Mouse (Mus musculus) left cerebral cortex, adult 2 months (tissue): ENCODE data around the gene Capn12. TPM values are rescaled to one million over a fixed set of nuclear protein-coding genes. Genes with fewer than 3 reads are reported as not detected.

Experiments used
- DNase-seq, 2 experiments: peaks; one replicate each; pipeline ENCODE4 v3.0.0; 2021 to 2022; ENCODE audit warnings: low spot score in 2 of 2, mixed read lengths in 1 of 2; ENCODE audit errors: extremely low spot score in 1 of 2
- H3K27ac ChIP-seq: fragments of 200-600 bp; 2 replicates; pipeline ENCODE4 v1.8.1; 2022
- H3K4me3 ChIP-seq: fragments of 200-600 bp; 2 replicates; pipeline ENCODE4 v1.8.1; 2022
- CTCF ChIP-seq: fragments of 200-600 bp; IDR thresholded peaks from 2 replicates; pipeline ENCODE4 v1.8.1; 2022; ENCODE audit warnings: antibody characterized with exemption, mild to moderate bottlenecking, moderate library complexity
- intact Hi-C: fragments of 180-260 bp; cut with DNase I; formaldehyde crosslinking; loops from one replicate; pipeline ENCODE4 v1.15.1; 2025
- total RNA-seq, 2 experiments: library from RNA; stranded (reverse); gene quantifications; 2 replicates each; pipeline ENCODE4 v1.2.3; 2021

The Capn12 gene
- total RNA-seq, 2 experiments from 2014 or later: 1.5 to 2.0 TPM

DNA sequence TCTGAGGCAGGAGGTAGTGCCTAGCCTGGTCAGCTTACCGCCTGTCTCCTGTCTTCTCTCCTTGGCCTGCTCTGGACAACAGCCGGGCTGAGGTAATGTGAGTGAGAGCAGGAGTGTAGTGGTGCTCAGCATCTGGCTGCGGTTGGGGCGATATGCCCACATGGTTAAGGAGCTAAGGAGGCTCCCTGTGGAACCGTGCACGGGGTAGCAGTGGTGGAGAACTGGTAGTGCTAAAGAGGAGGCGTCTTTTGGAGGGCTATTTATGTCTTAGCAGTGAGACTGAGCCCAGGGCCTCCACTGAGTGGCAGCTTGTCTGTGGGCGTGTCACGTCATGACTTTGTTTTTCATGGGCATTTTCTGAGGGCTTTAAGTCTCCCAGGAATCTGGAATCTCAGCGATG is 22.6 kb downstream of the Capn12 start:
- Histone ChIP-seq H3K4me3 (no peak overlapping the region), H3K27ac (peak overlapping the region; percentile 90)
- TF ChIP-seq CTCF: no peak
- peak; percentile 65 to 79 for DNase-seq
- intact Hi-C loops: loop anchor here (1.0 to 2.0 kb wide), 3 partner anchors 19 to 79 kb away; partner anchors contain the start of gene Ech1

DNA sequence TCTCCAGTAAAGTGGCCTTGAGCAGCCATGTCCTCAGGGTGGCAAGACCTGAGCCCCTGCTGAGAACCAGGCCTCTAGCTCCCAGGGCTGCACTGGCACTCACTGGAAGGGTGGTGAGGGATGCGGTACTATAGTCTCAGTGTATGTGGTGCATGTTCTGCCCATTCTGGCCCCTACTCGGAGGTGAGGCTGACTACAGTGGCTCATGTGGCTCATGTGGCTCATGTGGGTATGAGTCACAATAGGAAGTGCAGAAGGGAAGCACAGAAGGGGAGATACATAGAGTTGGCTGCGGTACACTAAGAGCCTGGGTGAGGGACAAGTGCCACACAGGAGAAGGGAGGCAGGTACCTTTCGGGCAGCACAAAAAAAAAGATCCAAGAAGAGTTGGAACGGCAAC is 26.0 kb downstream of the Capn12 start:
- intact Hi-C loops: no loop called here
- DNase-seq: no peak
- Histone ChIP-seq H3K27ac (peak overlapping the region; percentile 26), H3K4me3 (no peak overlapping the region)
- TF ChIP-seq CTCF: no peak

DNA sequence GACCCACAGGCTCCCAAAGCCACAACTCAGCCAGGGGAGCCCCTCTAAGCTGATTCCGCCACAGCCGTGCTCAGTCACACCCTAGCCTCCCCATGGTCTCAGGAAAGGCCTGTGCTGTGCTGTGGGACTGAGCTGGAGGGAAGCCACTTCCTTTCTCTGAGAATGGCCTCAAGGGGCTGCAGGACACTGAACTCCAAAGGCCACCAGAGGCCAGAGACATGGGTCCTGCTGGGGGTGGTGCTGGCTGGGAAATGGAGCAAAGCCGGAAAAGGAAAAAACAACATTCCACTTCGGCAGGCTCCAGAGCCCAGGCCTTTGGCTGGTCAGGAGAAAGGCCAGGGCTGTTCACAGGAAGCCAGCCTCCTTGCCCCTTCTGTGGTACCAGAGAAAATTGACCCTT is 30.4 kb downstream of the Capn12 start:
- intact Hi-C loops: no loop called here
- Histone ChIP-seq H3K4me3 (no peak overlapping the region), H3K27ac (peak overlapping the region; percentile 83)
- DNase-seq: no peak
- peak; percentile 21 for TF ChIP-seq CTCF

DNA sequence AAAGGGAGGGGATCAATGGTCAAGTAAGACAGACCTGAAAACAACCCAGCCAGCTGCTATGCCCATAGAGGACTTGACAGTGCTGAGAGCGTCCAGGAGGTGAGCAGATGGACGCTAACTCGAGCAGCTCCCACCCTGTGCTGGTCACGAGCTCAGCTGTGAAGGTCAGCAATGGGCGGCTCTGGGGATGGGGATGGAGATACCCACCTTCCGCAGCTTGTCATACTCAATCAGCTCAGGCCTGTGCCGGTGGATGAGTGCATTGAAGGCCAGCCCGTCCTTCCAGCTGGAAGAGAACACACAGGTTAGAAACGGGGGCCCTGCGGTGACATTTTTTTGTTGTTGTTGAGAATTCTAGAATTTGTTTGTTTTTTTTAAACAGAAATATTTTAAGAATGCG is 31.9 kb downstream of the Capn12 start:
- H3K27ac ChIP-seq: no peak overlapping the region; the same call in 1 of the 2 replicates
- TF ChIP-seq CTCF: no peak
- DNase-seq: no peak
- H3K4me3 ChIP-seq: no peak overlapping the region
- intact Hi-C loops: no loop called here

DNA sequence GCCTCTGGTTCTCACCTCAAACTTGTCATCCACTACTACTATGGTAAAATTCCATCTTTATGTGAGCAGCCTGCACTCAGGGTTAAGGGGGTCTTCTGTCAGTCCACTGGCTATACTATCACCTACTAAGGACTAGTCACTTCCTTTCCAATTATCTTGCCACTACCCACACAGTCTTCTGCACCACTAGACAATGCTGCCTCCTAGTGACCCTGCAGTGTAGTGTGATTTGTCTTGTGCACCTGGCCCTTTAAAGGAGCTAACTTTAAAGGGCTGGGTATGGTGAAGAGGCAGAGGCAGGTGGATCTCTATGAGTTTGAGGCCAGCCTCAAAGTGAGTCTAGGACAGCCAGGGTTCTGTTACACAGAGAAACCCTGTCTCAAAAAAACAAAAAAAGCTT is 35.3 kb downstream of the Capn12 start:
- peak; percentile 52 for TF ChIP-seq CTCF
- no peak overlapping the region for H3K4me3 ChIP-seq
- no peak for DNase-seq
- intact Hi-C loops: no loop called here
- peak overlapping the region; percentile 77 for H3K27ac ChIP-seq

DNA sequence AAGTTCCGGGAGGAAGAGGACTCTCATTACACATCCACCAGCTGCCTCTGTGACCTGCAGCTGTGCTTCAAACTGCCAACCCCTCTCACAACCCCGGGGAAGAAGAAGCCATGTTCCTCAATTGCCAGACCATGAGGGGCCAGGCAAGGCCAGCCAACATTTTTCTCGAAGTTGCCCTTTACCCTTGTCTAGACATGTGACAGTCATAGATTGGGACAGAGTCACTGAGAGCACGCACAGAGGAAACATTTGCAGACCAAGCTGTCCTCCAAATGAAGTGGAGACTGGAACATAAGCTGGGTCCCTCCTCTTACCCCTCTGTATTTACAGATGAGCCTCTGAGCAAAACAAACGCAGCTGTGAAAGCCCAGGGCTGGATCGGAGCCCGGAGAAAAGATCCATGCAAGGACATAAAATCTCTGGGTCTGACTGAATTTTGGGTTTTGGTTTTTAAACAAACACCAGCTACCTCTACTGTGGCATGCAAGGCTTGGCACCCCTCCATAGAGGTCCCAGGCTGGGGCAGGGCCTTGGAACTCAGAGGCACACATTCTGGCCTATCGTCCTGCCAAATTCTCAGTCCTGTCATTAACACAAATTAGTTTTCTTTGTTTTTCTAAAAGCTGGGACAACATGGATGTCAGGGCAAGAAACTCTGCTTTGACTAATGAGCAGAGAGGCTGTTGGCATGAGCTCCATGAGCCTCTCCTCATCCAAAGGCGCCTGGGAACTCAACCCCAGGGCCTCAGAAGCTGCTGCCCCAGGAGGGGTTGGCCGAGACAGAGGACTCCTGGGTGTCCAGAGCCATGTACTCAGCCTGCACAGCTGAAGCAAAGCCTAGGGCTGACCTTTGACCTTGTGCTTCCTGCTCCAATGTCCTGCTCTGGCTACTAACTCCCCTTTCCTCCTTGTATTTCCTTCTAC is 36.5 kb downstream of the Capn12 start:
- H3K4me3 ChIP-seq: no peak overlapping the region
- DNase-seq: peak in 1 of 2 experiments; percentile 43
- peak overlapping the region; percentile 77 for H3K27ac ChIP-seq
- TF ChIP-seq CTCF: no peak
- intact Hi-C loops: no loop called here

DNA sequence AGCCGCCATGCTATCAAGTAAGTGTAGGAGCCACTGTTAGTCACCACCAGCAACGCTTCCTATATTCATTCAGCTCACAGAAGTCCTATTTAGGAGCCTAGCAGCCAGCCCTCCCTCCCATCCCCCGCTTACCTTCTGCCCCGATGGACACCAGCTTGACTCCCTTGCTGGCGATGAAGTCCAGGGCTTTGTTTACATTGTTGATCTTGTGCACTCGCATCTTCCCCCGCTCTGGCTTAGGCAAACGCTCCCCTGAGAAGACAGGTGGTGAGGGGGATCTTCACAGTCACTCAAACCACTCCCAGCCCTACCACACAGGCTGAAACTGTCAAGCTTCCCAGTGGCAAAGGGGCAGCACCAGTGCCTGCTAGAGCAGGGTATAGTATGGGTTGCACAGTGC is 37.3 kb downstream of the Capn12 start:
- intact Hi-C loops: no loop called here
- DNase-seq: no peak
- Histone ChIP-seq H3K4me3 (no peak overlapping the region), H3K27ac (peak overlapping the region; percentile 77)
- no peak for TF ChIP-seq CTCF

DNA sequence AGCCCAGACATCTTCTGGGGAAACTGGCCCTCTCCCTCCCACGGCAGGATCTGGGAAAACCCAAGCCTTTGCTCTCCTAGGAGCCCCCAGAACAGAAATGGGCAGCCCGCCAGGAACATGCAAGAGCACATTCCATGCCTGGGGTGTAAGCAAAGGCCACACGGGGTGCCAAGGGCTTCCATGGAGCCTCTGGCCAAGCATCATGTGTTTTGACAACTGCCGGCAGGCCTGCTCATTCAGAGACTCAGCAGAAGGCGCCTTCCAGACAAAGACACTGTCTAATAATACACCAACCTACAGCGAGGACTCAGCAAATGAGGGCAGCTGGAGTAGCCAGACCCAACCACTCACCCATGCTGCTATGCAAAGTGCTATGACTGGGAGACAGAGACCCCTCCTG is 38.6 kb downstream of the Capn12 start:
- Histone ChIP-seq H3K4me3 (no peak overlapping the region), H3K27ac (peak overlapping the region; percentile 77)
- intact Hi-C loops: no loop called here
- TF ChIP-seq CTCF: no peak
- DNase-seq: peak in 1 of 2 experiments; percentile 47

DNA sequence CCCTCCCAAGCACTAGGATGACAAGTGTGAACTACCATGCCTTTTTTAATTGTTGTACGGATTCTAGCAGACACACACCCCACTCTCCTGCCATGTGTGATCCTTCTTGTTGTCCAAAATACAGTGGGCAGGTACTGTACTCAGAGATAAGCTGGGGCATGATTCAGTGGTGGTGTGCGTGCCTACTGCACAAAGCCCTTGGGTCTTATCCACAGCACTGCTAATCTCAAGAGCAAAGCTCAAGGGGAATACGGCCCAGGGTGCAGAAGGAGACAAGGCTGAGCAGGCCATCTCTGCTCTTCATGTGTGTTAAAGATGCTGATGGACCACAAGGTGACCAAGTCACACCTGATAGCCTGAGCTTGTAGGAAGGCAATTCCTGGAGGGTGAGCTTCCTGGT is 40.0 kb downstream of the Capn12 start:
- intact Hi-C loops: no loop called here
- DNase-seq: no peak
- Histone ChIP-seq H3K27ac (peak overlapping the region; percentile 77; the same call in 1 of the 2 replicates), H3K4me3 (no peak overlapping the region)
- TF ChIP-seq CTCF: no peak

DNA sequence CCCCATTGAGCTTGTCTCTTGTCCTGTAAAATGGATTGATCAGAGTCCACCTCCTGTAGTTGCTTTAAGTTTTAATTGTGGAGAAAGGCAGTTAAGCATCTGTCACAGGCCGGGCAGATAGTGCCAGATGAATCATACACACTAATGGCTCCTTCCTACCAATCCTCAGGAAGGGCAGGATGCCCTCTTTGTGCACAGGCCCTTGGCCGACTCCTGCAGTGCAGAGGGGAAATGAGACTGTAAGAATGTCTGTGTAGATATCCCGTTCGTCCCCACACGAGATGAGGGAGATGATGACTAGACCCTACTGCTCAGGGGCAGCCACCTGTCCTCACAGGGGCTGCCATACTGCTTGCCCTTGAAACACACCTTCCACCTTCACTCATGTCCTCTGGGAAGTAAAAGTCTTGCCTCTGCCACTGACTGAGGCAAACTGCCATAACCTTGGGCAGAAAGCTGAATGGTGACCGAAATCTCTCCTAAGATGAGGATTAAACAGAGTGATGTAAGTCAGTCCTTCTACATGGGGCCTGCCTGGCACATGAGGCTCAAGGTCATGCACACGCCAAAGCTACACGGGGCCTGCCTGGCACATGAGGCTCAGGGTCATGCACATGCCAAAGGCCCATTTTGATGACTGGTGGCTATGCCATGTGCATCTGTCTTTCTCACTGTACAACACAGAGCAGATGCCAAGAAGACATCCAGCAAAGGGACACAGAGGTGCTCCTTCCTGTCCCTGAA is 40.7 kb downstream of the Capn12 start:
- DNase-seq: no peak
- H3K4me3 ChIP-seq: no peak overlapping the region
- intact Hi-C loops: loop anchor here (1.0 to 2.0 kb wide), 3 partner anchors 19 to 39 kb away; no protein-coding TSS in a partner anchor
- no peak for TF ChIP-seq CTCF
- peak overlapping the region; percentile 82 for H3K27ac ChIP-seq

DNA sequence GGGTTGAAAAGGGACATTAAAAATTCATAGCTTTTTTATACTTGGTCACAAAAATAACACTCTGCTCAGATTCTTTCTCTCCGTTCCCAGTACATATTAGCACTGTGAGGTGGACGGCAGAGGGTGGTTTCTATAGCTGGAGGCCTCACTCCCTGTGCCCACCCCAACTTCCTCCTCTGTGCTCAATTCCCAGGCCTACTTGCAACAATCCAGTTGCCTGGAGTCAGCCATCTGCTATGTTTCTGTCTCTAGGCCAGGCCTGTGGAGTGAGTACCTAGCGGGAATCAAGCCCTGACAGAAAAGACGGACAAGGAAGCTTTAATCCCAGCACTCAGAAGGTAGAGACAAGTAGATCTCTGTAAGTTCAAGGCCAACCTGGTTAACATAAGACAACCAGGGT is 41.4 kb downstream of the Capn12 start:
- H3K4me3 ChIP-seq: no peak overlapping the region
- H3K27ac ChIP-seq: peak overlapping the region; percentile 77
- no peak for TF ChIP-seq CTCF
- no peak for DNase-seq
- intact Hi-C loops: loop anchor here (1.0 to 2.0 kb wide), 3 partner anchors 19 to 38 kb away; no protein-coding TSS in a partner anchor

DNA sequence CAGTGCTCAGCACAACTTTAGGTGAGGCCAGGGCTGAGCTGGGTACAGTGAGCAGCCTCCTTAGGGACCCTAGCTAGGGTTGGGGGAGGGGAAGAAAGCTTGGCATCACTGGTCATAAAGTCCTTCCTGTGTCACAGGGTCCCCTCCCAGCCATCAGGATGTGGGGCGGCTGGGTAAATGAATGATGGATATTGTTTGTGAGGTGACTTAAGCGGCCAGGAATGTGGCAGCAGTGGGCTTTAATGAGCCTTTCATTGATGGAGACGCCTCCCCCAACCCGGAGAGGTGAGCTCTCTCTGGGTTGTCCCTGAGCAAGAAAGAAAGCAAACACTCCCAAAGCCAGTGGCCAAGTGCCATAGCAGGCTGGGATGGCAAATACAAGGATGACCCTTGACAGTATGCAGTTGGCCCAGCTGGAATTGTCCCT is 42.7 kb downstream of the Capn12 start:
- H3K4me3 ChIP-seq: no peak overlapping the region
- intact Hi-C loops: loop anchor here (2.0 kb wide), 2 partner anchors 19 to 37 kb away; no protein-coding TSS in a partner anchor
- DNase-seq: no peak
- peak overlapping the region; percentile 77 for H3K27ac ChIP-seq
- no peak for TF ChIP-seq CTCF
